Mouse (Mus musculus) retina, postnatal 1 day (tissue): ENCODE results near the gene 1700022I11Rik.

Source experiments
- DNase-seq: peaks from one replicate; pipeline ENCODE4 v3.0.0-alpha.2; 2012

The 1700022I11Rik gene

DNA sequence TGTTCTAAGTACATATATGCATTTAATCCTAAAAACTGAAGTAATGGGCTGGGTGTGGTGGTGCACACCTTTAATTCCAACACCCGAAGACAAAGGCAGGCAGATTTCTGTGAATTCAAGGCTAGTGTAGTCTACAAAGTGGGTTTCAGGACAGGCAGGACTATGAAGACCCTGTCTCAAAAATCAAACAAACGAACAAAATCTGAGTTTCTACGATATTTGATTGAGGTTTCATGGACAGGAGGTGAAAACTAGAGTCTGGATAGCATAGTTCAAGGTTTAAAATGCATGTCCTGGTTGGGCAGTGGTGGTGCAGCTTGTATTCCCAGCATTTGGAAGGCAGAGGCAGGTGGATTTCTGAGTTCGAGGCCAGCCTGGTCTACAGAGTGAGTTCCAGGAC, at the start of gene 1700022I11Rik:
TSS of gene 1700022I11Rik (plus strand) at position 301 of the 400 bp plus-strand sequence.
- no peak for DNase-seq

DNA sequence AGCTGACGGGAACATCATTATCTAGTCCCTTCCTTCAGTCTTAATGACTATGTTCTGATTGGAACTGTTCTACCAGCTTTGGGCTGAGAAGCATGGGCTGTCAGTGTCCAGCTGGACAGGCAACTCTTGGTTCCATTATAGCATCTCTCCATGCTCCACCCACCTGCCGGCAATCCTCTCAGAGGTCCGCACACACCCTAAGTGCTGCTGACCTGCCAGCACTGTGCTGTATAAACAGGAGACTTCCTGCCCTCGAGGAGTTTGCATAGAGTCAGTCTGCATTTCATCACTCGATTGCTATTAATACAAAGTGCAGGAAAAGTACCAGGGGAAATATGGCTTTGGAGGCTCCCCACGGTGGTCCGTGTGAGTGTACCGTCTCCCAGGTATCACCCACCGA, 48.7 kb upstream of the 1700022I11Rik start:
- DNase-seq, result no peak

DNA sequence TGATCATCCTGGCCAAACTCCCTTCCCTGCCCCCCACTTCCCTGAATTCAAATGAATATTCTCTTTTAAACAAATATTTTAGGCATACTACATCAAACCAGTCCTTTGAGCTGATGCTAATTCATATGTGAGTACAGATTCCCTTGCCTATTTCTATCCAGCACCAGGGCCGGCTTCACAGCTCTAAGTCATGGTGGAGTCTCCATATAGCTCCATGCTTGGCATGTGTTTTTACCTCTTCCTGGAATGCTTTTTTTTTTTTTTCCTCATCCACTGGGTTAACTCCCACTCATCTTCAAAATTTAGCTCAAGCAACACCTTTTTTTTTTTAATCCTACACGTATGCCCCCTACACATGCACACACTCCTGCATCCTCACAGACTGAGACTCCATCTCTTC, 47.9 kb upstream of the 1700022I11Rik start:
- DNase-seq, result no peak

DNA sequence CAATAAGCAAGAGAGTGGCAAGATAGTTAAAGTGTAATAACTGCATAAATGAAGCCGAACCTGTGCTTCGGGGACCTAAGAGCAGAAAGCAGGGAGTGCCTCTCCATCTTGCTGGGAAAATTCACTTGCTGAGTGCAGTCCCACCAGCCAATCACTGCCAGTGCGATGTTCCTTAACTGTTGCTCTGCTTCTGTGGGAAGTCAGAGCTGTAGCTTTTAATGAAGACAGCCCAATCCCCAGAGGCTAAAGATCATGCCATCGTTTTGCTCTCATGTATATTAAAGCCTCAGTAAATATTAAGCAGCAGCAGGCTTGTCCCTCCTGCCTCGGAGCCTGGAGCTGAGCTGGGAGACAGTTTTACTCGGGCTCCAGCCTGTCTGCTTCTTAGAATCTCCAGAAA, 47.3 kb upstream of the 1700022I11Rik start:
- peak; percentile 23 for DNase-seq

DNA sequence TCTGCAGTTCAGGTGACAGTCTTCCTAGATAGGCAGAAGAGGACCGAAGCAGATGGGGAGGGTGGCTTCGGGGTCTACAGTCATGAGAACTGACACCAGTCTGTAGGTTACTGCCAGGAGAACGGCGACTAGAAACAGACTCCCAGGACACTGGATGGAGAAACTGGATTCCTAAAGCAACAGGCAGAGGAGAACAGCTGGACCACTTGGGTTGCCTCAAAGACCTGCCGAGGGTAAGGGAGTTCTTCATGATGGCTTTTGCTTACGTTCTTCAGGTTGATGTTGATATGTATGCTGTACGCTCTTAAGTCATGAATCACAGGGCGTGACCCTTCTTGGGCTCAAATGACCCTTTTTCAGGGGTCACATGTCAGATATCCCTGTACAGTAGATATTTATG, 46.9 kb upstream of the 1700022I11Rik start:
- no peak for DNase-seq

DNA sequence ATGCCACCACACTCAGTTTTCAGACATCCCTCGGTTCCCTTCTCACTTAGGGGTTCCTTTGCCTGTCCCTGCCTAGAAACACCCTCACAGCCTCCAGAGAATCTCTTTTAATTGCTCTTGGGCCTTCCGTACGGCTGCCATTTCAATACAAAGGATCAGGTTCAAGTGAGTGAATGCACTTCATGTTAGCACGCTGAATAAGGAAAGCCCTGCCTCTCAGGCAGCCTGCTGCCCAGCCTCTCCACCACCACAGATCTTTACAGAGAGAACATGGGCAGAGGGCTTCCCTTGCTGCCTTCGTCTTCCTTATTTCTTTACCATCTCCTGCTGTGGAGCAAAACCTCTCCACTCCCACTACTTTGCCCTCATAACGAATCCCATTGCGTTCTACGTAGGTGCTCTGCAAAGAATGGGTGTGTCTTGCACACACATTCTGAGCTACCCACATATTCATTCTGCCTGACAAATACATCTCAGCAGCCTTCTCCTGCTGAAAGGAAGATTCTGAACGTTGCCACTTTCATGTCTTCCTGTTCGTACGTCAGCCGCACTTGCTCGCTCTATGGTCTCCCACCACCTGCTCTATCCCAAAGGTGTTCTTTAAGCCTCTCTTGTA, 45.2 kb upstream of the 1700022I11Rik start:
- DNase-seq, result no peak

DNA sequence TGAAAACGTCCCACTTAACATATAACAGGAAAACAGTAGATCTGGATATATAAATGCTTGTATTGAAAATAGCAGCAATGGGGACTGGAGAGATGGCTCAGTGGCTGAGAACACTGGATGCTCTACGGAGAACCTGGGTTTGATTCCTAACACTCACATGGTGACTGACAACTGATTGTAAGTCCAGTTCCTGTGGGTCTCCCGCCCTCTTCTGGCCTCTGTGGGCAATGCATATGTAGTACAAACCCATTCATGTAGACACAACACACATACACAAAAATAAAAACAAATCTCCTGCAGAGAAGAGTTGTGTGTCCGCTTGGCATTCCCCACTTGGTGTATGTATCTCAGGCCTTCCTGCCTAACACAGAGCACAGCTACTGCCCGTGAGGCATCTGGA, 41.2 kb upstream of the 1700022I11Rik start:
- no peak for DNase-seq

DNA sequence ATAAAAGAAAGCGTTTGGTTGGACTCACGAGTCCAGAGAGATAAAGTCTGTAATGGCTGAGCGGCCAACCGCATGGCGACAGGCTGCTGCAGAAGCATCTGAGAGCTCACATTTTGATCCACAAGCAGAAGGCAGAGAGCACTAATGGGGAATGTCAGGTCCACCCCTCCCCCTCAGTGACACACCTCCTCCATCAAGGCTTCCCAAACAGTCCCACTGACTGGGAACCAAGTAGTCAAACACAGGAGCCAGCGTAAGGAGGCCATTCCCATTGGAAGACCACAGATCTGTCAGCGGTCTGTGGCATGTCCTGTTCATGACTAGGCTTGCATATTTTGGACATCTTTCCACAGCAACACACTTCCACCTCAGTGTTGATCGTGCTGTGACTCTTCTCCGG, 40.5 kb upstream of the 1700022I11Rik start:
- DNase-seq, result no peak

DNA sequence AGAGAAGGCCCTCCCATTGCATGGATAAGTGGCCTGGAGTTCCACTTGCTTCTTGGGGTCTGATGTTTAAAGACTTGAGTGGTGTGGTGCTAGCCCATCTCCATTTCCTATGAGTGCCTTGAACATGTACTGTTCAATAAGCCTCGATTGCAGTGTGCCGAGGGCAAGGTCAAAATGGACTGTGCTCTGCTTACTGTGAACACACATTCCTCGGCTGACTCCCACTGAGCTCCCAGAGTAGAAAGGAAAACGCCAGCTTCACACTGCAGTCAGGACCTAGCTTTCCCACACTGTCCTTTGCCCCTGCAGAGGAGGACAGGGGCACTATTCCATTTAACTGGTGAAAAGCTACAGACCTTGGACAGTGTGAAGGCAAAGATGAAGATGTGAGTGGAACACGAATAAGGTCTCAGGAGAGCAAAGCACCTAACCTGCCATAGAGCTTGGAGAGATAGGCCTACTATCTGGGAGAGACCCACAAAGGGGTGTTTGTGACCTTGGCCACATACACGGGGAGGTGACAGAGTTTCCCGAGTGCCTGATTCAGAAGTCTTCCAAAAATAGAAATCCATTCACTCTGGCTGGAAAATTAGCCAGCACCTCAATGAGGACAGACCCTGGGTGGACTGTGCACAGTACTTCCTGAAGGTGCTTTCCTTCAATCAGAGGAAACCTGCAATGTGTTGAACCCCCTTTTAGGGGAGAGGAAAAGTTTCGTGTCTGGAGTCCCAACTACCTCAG, 37.0 kb upstream of the 1700022I11Rik start:
- DNase-seq, result no peak

DNA sequence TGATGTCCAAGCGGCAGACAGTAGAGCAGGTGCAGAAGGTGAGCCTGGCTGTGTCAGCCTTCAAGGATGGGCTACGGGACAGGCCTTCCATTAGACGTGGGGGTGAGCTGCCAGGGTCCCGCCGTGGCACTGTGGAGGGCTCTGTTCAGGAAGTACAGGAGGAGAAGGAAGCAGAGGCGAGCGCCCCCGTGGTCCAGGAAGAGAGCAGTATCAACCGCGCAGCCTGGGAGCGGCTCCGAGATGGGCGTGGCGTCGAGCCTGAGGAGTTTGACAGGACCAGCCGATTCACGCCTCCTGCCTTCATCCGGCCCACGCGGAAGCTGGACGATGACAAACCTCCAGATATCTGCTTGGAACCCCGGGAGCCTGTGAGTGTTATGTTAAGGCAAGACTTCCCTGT, 35.8 kb upstream of the 1700022I11Rik start:
- DNase-seq, result peak; percentile 69

DNA sequence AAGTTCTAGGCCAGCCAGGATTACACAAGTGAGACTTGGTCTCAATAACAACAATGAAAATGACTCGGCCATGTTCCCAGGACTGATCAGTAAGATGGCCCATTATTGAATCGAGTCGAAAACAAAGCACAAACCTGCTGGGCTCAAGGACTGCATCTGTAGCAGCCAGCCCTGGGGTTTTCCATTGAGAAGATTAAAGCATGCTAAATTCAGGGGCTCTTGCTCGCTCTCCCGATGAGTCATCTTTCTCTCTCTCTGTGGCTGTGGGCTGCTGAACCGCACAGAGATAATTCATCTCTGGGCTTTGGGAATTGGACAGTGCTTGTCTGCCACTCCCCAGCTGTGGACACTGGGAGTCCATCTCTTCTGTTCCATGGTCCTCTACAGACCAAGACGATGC, 28.0 kb upstream of the 1700022I11Rik start:
- no peak for DNase-seq

DNA sequence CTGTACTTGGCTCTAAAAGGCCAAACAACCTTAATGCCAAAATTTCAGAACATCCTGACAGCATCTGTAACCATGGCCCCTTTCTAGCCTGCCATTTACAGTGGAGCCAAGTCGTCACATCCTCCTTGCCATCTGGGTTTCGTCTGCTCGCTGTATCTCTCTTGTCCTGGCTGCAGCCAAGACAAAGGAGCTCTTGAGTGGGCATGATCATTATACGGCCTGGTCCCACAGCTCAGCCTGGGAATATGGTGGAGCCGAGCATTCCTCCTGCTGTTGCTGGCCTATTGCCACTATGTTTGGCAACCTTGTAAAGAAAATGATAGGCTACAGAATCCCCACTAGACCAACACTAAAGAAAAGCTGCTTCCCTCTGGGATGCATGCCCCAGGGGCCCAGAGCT, 26.1 kb upstream of the 1700022I11Rik start:
- DNase-seq, result no peak

DNA sequence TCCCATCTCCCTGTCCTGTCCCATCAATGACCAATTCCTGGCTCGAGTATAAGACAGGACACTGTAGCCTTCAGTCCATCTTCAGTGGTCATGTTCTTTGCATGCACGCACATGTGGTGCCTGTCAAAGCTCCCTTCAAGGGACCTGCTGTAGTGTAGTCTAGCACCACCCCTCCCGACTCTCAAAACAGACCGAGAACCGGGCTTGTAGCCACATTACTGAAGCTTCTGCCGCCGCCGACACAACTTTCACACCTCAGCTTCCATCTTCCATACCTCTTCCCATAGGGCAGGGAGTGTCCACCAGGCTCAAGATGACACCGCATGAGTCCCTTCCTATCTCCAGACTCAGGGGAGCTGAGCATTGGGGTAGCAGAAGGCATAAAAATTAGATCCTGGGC, 25.2 kb upstream of the 1700022I11Rik start:
- DNase-seq, result no peak

DNA sequence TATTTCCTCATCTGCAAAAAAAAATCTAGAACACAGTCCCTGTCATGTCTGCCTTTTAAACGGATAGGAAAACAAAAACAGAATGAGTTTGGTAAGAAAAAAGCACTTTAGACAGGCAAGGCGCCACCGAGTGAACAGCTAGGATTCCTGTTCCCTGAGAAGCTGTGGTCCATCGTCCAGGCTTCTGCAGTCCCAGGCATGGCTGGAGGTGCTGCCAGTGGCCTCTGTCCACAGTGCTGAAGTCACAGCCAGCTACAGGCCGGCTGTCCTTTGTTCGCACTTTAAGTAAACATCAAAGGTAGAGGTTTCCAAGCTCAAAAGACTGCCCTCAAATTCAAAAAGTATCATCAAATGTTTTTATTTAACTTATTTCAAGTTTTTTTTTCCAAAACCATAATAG, 24.4 kb upstream of the 1700022I11Rik start:
- DNase-seq, result no peak

DNA sequence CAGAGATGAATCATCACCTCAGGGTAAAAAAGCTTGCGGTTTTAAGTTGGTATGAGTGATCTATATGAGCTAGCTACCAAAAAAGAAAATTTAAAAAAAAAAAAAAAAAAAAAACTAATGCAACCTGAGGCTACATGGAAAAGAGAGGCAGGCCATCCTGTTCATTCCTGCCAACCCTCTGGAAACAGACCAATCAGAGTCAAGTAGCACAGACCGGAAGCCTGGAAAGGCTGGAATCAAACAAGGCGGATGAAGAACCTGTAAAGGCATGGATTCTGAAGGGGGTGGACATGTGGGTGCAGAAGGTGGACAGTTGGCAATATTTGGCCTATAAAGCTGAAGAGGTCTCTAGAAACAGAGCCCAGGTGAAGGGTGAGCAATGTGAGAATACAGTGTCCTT, 24.0 kb upstream of the 1700022I11Rik start:
- no peak for DNase-seq

DNA sequence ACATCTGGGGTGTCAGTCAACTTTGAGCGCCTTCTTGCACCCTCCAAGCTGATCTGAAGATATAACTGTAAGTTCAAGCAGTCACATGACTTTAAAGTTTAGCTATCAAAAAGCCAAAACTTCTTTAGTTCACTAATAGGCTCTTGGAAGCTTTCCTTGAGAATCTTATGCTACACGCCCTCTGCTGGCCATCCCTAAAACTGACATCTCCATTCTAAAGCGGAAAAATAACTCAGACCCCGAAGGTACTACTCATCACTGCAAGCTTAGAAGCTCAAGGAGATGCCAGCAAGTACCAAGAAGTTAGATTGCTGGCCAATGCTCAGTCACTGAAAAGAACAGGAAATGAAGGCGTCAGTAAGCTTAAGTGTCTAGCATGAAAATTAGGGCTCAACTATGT, 23.5 kb upstream of the 1700022I11Rik start:
- peak; percentile 80 for DNase-seq

DNA sequence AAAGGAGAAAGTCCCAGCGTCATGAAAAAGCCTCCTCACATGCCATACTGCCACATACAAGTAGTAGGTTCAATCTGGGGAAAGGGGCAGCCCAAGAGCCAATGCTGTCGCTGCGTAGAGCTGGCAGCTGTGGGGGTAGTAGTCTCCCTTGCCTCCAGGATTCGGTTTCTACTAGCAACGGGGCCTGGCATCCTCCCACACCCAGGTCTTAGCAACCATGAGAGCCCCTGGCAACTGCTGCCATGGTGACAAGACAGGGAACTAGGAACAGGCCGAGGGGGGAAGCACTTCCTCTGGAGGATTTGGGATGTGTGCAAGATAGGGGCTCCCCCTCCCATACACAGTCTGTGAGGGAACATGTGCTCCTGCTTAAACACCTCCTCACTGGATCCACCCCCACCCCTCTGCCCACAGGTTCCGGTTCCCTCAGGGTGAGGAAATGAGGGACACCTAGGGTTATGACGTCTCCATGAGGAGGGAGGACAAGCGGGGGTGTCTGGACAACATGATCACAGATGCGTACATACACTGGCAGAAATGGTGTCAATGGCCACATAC, 22.6 kb upstream of the 1700022I11Rik start:
- DNase-seq, result peak; percentile 90

DNA sequence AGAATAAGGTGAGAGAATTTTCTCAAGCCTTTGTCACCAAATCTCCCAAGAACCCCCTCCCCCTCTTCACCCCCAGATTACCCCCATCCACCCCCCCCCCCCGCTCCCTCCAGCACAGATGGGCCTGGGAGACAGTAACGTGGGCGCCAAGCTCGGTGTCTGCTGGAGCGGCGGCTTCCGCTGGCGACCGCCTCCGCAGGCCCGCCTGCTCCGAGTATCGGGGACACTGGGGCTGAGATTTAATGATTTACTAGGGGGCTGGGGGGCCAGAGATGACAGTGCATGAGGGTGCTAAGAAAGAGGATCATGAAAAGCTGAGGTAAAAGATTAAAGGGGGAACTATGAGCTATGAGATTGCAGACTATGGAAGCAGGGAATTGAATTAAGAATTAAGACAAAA, 20.9 kb upstream of the 1700022I11Rik start:
- no peak for DNase-seq

DNA sequence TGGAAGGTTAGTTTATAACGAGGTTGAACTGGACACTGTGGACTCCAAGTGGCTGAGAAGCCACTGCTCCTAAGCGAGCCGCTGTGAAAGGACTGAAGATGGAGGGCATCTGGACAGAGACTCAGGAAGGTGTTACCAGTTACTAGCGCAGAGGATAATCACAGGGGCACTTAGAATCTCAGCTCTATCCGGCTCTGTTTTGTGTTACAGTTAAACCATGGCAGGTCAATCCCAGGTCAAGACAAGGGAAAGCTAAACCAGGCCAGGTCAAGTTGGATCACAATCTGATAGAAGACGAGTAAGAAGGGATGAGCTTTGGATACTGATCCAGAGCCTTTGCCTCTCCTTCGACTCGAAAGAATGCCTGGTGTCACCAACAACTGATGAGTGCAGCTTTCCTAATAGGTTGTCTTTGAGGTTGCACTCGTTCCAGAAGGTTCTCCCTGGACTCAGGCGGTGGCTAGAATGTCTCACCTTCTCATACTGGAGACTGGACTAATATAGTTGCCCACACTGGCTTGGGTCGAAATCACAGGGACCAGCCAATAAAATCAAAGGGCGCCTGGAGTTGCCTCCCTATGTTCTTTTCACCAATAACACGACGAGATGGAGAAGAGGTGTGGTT, 20.2 kb upstream of the 1700022I11Rik start:
- DNase-seq, result no peak

DNA sequence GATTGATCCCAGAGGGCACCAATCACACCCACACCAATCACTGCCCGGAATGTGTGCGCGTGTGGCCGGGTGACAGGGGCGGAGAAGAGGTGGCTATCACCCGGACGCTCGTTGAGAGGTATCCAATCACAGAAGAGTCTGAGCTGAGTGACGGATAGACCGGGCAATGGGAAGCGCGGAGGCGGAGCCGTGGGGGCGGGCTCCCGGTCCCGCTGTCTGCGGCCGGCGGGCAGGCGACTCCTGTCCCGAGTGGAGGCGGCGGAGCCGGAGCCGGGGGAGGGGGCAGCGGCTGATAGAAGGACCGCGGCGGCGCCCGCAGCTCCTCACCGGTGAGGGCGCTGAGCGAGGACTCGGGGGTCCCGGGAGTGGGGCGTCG, 19.7 kb upstream of the 1700022I11Rik start, which contains the start of gene Dnajb5:
TSS of gene Dnajb5 (plus strand) at position 139 of the 376 bp plus-strand sequence.
- DNase-seq, result peak; percentile 99

DNA sequence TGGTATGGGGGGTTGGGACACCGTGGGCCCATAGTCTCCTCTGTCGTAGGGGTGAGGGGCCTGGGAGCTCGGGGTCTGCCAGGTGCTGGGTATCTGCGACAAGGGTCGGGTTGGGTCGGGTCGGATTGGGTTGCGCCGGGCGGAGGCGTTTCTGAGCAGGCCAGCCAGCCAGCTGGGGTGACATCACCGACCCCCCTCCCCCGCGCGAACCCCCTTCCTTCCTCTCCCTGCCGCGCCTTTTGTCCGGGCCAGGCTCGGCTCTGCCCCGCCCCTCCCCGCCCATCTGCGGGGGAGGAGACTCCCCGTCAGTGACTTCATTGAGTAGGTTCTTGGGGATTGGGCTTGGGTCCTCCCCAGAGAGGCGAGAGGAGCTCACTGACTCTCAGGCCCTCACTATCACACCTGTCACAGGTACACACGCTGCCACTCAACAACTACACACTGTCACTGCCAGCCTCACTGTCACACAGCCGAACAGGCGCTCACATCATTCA, 19.3 kb upstream of the 1700022I11Rik start:
- DNase-seq, result peak; percentile 93

DNA sequence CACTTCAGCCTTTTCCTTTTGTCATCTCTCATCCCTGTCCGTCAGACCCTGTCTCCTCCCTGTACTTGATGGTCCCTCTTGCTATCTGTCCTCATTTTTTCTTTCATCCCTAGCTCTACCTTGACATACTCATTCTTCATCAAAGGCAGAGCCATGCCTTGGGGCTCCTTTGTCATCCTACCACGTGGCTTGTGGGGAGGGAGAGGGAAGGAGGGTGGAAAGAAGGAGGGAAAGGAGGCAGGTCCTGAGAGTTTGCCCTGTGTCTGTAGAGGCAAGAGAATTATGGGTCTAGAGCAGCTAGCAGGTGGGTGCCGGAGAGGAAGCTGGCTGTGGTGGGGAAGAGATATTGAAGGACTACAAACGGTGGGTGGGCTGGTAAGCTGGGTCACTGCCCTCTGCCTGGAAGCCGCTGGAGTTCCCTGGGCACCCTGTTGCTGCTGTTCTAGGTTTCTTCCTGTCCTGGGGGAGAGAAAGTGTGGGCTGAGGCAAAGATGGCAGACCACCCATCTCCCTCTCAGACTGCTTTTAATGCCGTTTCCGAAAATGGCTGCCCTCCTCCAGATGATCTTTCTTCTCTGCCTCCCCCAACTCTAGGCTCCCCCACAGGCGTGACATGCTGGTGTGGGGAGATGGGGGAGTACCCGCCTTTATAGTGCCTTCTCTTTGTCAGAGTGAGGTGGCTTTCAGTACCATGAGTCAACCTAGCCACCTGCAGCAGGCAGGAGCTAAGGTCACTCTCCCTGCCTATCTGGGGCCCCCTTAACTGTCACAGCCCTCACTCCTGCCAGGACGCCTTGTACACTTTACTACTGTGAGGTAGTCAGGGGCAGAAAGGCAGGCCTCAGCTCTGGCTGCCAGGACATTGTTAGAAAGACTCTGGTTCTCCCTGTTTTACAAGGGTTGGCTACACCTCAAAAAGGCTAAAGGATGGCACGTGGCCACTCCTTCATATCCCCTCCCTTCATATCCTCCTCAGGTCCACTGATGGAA, 17.9 kb upstream of the 1700022I11Rik start:
- DNase-seq, result peak; percentile 49
